Mouse (Mus musculus): ENCODE measurements around the gene Igsf11.

Igsf11 gene

DNA sequence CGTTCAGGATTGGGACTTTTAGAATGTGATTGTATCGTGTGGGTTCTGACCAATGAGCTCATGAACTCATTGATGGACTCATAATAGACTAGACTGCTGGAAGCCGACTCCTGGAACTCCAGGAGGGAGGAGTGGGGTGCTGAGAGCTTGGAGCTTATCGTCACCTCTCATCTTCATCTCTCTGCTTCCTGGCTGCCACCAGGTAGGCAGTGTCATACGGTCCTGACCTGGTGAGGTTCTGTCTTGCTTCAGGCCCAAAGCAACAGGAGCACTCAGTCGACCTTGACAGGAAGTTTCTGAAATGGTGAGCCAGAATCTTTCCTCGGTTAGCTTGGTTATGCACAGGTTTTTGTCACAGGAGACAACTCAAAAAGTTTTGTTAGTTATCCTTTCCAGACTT, at the start of gene Igsf11:
Igsf11 (plus strand) TSS at position 301 of the 400 bp plus-strand sequence.
- no peak for DNase-seq

DNA sequence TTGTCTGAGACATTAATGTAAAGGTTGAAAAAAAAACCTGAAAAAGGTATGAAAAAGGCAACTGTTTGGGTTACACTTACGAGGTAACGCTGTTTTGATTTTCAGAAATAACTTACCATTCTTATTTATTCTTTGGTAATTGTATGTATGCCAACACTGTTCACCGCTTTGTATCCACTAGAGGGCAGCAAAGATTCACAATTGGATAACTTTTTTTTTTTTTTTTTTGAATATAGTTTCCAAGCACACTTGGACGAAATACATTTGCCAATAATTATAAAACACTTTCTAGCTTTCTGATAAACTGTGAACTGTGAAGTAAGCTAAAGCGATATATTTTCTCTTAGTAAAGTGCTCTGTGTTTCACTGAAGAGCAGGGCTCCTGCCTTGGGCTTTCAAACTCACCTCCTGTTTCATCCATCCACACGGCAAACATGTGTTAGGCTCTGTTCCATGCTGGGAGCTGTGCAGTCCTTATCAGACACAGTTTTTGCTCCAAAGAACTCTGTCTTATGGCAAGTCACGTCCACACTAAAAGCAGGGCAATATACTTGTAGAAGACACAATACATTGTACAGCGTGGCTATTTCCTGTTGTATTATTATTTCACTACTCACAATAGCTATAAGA, 34.2 kb upstream of the Igsf11 start:
- DNase-seq: peak; percentile 11 to 13

DNA sequence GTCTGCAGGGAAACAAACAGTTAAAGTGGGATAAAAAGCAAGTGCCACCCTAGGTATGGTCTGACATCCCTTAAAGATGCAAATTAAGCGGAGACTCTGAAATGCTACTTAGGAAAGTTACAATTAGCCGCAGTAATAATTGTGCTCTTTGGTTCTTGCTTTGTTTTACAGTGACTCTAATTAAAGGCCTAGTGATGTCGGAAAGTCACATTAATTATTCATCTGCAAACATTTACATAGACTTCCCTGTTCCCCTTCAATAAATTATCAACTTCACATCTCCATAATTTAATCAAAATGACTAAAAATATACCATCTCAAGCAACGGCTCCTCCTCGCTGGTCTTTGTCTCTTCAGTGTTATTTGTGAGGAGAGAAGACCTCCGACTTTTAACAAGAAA, 31.9 kb upstream of the Igsf11 start:
- no peak for DNase-seq

DNA sequence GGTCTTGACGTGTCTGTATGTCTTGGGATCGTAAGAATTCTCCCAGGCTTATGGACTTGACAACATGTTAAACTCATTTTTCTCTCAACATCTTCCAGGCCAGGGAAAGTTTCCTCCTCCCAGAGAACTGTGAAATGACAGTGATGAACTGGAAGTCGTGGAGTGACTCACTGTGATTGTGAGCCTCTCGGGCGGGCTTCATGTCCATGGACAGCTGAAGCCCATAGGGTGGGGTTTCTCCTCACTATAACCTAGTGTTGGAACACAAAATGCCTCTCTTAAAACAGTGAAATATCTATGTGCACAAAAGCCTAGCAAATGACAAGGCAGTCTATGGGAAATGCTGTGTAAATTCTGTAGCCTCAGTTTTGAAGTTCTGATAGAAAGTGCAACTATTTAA, 28.1 kb upstream of the Igsf11 start:
- no peak for DNase-seq

- no peak for DNase-seq
These were observed 19.2 kb upstream of the Igsf11 start for GRCm38 (mm10) chr16:38873231-38873630.

DNA sequence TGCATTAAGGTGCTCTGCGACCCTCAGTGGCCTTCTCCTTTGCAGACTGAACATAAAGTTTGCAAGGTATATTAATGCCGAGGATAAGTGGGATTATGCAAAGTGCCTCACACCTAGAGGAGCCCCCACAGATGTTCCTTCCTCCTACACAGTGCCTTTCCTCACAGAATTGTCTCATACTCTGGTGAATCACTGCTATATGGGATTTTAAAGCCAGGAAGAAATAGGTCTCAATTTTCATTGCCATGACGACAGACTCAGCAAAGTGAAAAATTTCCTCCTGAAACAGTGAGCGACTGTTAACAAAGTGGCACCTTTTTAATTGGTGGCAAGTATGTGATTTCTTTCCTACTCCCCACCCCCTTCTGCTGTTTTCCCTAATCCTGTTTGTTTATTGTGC, 18.0 kb upstream of the Igsf11 start:
- DNase-seq: no peak

DNA sequence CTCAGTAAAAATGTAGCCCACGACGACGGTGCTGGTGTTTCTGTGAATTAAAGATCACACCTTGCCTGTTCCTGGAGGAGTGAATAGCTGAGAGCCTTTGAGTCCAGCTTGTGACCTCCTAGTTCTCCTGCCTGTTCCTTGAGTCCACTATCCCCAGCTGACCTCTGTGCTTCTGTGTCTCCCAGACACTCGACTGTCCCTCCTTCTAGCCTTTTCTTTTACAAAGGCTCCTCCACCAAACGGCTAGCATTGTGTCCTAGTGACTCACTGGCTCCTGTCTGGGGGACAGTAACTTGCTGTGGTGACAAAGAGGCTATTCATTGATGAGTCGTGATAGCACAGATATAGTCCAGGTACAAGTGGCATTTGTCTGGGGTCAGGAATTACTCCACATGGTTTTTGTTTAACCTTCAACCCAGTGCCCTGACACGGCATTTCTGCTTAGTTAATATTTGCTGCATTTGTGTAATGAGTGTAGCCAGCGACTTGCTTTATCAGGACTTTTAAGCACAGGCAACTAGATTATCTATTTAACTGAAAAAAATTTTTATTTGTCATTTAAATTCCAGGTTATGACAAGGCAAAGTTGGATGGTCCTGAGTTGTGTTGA, 6.5 kb downstream of the Igsf11 start:
- DNase-seq: peak in 1 of 2 experiments; percentile 21

DNA sequence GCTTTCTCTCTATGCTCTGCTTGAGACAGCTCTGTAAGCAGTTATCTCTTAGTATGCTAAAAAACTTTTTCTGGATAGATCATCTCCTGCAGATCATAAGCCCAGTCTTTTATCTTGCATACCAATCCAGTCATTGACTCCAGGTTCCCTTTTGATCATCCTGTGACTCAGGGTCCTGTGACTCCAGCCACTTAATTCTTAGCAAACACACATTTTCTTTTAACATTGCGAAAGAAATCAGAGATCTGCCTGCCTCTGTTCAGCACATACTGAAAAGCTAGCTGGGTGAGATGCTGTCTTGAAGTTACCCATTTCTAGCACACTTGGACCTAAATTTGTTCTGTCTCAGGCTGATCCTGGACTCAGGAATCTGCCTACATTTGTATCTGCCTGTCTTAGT, 7.6 kb downstream of the Igsf11 start:
- DNase-seq: no peak

DNA sequence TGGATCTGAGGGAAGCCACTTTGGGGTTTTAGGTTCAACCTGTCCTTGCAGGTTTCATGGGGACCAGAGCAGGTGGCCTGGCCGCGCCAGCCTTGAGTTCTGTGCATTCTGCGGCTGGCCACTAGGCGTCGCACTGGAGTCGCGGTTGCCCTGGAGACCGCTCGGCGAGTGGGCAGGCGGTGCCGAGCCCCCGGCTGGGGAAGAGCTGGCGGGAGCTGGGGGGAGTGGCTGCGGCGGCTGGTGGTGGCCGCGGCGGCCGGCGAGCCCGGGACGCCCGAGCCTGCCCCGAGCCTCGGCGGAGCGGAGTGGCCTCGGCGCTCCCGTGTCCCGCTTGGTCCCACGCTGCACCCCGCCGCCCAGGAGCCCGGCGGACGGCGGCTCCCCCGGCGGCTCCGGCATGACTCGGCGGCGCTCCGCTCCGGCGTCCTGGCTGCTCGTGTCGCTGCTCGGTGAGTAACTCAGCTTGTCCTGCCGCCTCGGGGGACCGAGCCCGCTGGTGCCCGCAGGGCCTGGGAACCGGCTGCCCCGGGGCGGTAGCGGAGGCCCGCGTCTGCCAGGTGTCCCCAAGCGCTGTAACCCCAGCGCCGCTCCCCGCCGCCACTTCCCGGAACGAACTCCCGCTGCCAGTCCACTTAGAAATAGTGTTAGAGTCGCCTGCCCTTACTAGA, 9.8 kb downstream of the Igsf11 start:
- peak; percentile 94 to 95 for DNase-seq

DNA sequence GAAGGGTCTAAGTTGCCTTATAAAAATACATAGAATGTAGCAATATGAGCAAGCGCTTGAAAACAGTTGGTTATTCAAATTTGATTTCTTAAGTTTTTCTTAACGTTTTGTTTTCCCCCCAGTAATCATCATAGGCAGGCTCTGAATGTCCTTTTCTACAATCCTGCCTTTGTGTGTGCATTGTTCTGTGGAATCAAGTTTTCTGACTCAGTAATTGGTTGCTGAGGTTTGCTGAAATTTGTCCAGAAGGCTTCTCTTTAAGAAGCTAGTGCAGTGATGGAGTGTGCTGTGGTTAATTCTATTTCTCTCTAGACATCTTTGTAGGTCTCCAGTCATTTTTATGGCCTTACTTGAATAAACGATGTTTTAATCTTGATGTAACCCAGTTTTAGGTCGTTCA, 10.5 kb downstream of the Igsf11 start:
- no peak for DNase-seq

- DNase-seq: no peak
These were observed 11.7 kb downstream of the Igsf11 start for GRCm38 (mm10) chr16:38904202-38904601.

DNA sequence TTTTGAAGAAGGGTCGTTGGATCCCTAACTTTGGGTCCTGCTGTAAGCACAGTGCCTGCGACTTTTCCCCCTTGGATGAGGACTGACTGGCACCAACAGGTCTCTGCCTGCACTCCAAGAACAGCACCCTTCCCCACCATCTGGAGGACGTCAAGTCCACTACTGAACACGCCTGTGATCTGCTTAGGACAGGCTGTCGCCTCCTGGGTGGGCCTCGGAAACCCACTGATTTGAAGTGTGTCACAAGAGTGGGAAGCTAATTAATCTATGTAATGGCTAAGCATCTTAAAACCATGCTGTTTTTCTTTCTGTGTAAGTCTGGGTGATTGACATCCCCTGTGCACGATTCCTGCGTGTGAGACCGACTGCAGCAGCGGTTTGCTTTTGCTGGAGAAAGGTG, 13.4 kb downstream of the Igsf11 start:
- DNase-seq: no peak

DNA sequence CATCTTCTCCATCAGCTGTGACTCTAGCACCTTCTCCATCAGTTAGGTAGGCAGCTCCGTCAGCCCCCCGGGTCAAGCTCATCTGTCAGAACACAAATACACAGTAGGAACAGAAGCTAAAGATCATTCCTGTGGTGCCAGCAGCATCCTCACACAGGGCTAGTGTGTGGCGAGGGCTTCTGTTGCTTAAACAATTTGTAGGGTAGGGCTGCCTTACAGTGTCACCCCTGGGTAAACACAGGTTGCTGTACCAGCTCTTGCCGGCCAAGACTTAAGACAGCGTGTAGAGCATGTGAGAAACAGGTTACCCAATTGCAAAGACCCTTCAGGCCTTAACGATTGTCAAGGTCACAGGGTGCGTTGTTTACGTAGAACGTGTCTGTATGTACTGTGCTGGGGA, 15.8 kb downstream of the Igsf11 start:
- no peak for DNase-seq

DNA sequence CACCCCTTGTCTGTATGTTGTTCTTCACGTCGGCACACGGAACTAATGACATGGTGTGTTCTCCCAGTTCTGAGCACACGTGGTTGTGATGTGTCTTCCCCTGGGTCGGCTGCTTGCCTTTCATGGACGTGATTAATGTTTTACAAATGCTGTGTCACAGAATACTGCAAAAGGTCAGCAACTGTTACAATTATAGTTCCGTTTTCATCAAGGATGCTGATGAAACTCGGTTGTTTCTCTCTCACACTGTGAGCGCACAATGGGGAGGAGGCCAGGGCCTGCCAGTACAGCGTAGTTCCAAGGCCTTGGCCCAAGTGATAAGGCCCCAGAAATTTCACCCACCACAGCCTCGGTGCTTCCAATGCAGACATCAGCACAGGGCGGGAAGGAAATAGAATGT, 17.0 kb downstream of the Igsf11 start:
- DNase-seq: no peak

GRCm38 (mm10) chr16:38910088-38910487, 17.6 kb downstream of the Igsf11 start:
- no peak for DNase-seq

GRCm38 (mm10) chr16:38915451-38915850, 23.0 kb downstream of the Igsf11 start:
- DNase-seq: no peak

GRCm38 (mm10) chr16:38916053-38916786, 23.7 kb downstream of the Igsf11 start:
- DNase-seq: no peak

DNA sequence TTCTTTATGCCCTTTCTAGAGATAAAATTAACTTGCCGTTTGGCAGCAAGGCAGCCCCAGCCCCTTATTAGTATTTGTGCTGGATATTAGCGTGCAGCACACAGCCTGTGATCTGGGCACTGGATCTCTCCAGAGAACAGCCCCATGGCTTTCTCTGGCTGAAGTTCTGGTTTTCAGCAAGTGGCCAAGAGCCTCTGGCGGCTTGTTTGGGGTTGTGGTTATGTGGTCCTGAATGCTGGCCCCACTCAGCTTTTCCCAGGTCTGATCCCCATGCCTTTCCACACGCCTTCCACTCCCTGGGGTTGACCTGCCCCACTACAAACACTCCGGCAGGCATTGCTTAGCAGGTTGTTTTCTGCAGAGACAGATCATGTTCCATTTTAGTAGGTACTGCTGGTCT, 24.4 kb downstream of the Igsf11 start:
- DNase-seq: no peak

- no peak for DNase-seq
These were observed 25.6 kb downstream of the Igsf11 start for GRCm38 (mm10) chr16:38918121-38918520.

DNA sequence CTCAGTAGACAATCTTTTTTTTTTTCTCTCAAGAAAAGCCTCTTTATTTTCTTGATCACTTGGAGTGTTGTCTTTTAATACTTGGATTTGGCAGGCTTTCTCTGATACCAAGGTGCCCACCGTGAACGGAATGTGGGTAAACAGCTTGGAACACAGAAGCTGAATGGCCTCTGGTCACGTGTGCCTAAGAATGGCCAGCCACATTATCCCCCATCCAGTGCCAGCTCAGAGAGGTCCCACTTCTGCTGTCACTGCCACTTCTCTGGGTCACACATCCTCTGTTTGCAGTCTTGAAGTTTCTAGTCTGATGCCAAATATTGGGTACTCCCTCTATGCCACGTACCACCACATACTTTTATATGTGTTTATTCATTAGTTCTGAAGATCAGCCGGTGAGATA, 28.0 kb downstream of the Igsf11 start:
- DNase-seq: no peak

- DNase-seq: no peak
These were observed 32.5 kb downstream of the Igsf11 start for GRCm38 (mm10) chr16:38924940-38925339.

DNA sequence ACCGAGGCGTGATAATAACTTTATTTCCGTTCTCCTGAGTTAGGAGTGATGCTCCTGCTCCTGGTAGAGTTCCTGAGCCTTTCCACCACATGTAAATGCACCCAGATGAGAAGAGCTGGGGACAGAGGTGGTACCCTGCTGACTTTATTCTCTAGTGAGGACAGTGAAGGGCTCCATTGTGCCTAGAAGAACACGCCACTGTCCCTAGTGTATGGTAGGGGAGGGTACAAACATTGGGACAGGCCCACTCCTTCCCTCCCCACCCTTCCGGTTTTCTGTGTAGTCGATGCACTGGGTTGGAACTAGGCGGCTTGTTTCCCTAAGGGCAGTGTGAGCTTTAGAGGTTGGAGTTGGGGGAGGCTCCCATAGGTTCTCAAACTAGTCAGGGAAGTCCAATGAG, 36.3 kb downstream of the Igsf11 start:
- no peak for DNase-seq

- no peak for DNase-seq
These were observed 39.0 kb downstream of the Igsf11 start for GRCm38 (mm10) chr16:38931519-38931918.

GRCm38 (mm10) chr16:38940805-38941204, 48.3 kb downstream of the Igsf11 start:
- DNase-seq: no peak

Data from kidney, postnatal 4 days (tissue).